Mouse (Mus musculus) T-helper 17 cell (primary cell): ENCODE measurements around the gene Pcnx.

Experiments
- in situ Hi-C, 2 experiments: fragments of 300-600 bp; cut with MboI, MseI; formaldehyde crosslinking; loops; 1 replicate in 1 of 2; 2 replicates in 1 of 2; pipeline ENCODE4 v1.15.1; 2025; ENCODE audit warnings: high pct_unique_total_duplicates in 2 of 2

Gene Pcnx

GRCm38 (mm10) chr12:81895986-81896385, 36.2 kb downstream of the Pcnx start:
- in situ Hi-C loops: no loop called here

GRCm38 (mm10) chr12:81904456-81904855, 44.6 kb downstream of the Pcnx start:
- in situ Hi-C loops: loop anchor here in 1 of 2 experiments (25.0 kb wide), 1 partner anchor 292 kb away; no protein-coding TSS in a partner anchor

- in situ Hi-C loops: loop anchor here in 1 of 2 experiments (25.0 kb wide), 1 partner anchor 294 kb away; no protein-coding TSS in a partner anchor
These were observed 46.0 kb downstream of the Pcnx start for GRCm38 (mm10) chr12:81905865-81906264.

GRCm38 (mm10) chr12:81907741-81908357, 48.0 kb downstream of the Pcnx start:
- in situ Hi-C loops: loop anchor here in 1 of 2 experiments (25.0 kb wide), 1 partner anchor 296 kb away; no protein-coding TSS in a partner anchor

GRCm38 (mm10) chr12:81910439-81910838, 50.6 kb downstream of the Pcnx start:
- in situ Hi-C loops: loop anchor here in 1 of 2 experiments (25.0 kb wide), 1 partner anchor 298 kb away; no protein-coding TSS in a partner anchor

- in situ Hi-C loops: loop anchor here (5.0 to 25.0 kb wide), 3 partner anchors 118 to 303 kb away; no protein-coding TSS in a partner anchor
These were observed 55.5 kb downstream of the Pcnx start for GRCm38 (mm10) chr12:81915176-81915950.

- in situ Hi-C loops: loop anchor here (5.0 to 25.0 kb wide), 3 partner anchors 121 to 306 kb away; no protein-coding TSS in a partner anchor
These were observed 58.5 kb downstream of the Pcnx start for GRCm38 (mm10) chr12:81918346-81918745.

GRCm38 (mm10) chr12:81918886-81919285, 59.1 kb downstream of the Pcnx start:
- in situ Hi-C loops: loop anchor here (5.0 to 25.0 kb wide), 3 partner anchors 122 to 307 kb away; no protein-coding TSS in a partner anchor

GRCm38 (mm10) chr12:81920027-81920426, 60.2 kb downstream of the Pcnx start:
- in situ Hi-C loops: loop anchor here in 1 of 2 experiments (25.0 kb wide), 1 partner anchor 308 kb away; no protein-coding TSS in a partner anchor

GRCm38 (mm10) chr12:81920614-81921013, 60.8 kb downstream of the Pcnx start:
- in situ Hi-C loops: loop anchor here in 1 of 2 experiments (25.0 kb wide), 1 partner anchor 308 kb away; no protein-coding TSS in a partner anchor

GRCm38 (mm10) chr12:81921785-81922184, 62.0 kb downstream of the Pcnx start:
- in situ Hi-C loops: loop anchor here in 1 of 2 experiments (25.0 kb wide), 1 partner anchor 309 kb away; no protein-coding TSS in a partner anchor

GRCm38 (mm10) chr12:81922838-81923237, 63.0 kb downstream of the Pcnx start:
- in situ Hi-C loops: loop anchor here in 1 of 2 experiments (25.0 kb wide), 1 partner anchor 311 kb away; no protein-coding TSS in a partner anchor

GRCm38 (mm10) chr12:81927163-81927562, 67.3 kb downstream of the Pcnx start:
- in situ Hi-C loops: no loop called here

- in situ Hi-C loops: no loop called here
These were observed 68.0 kb downstream of the Pcnx start for GRCm38 (mm10) chr12:81927643-81928381.

- in situ Hi-C loops: no loop called here
These were observed 68.6 kb downstream of the Pcnx start for GRCm38 (mm10) chr12:81928382-81928770.

- in situ Hi-C loops: no loop called here
These were observed 72.2 kb downstream of the Pcnx start for GRCm38 (mm10) chr12:81932015-81932414.

- in situ Hi-C loops: no loop called here
These were observed 73.6 kb downstream of the Pcnx start for GRCm38 (mm10) chr12:81933430-81933829.

- in situ Hi-C loops: no loop called here
These were observed 74.7 kb downstream of the Pcnx start for GRCm38 (mm10) chr12:81934510-81934909.

- in situ Hi-C loops: no loop called here
These were observed 76.2 kb downstream of the Pcnx start for GRCm38 (mm10) chr12:81936066-81936465.

- in situ Hi-C loops: no loop called here
These were observed 81.4 kb downstream of the Pcnx start for GRCm38 (mm10) chr12:81941191-81941590.

GRCm38 (mm10) chr12:81943331-81944062, 83.7 kb downstream of the Pcnx start:
- in situ Hi-C loops: no loop called here
